In the genomic region with DNA sequence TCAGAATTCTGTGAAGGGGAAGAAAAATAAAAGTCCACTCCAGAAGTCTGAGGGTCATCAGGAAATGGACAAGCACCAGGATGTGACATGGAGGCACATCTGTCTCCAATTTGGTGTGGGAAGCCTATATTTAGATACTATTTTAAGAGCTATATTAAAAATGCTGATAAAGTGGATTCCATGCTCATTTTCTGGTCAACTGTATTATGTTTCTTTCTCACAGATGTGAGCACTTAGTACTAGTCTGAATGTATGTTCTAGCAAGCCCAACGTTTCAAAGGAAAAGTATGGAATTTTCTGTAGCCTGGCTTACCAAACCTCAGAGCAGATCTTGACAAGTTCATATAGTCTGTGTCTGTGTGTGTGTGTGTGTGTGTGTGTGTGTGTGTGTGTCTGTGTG, we compare ENCODE assay signal across 23 mouse cellular contexts.
"Had no signal": no experiment of that assay in that cellular context is flagged by ENCODE, and none has a peak within 500 bp of the region (broad histone marks: within the 10 kb centered on the region; RNA-seq: fewer than 3 reads in every experiment).

No protein-coding gene starts in this region.

- H3K27ac ChIP-seq: kidney, postnatal 0 days; left cerebral cortex, adult 2 months; limb, embryonic 12.5 days; liver, embryonic 12.5 days; liver, embryonic 15.5 days; lung, embryonic 15.5 days; midbrain, embryonic 10.5 days; midbrain, embryonic 13.5 days; neural tube, embryonic 13.5 days; stomach, postnatal 0 days had no signal

- H3K9ac ChIP-seq: limb, embryonic 12.5 days; liver, embryonic 12.5 days; liver, embryonic 15.5 days; lung, embryonic 15.5 days; midbrain, embryonic 13.5 days; neural tube, embryonic 13.5 days had no signal

- H3K27me3 ChIP-seq: limb, embryonic 12.5 days; liver, embryonic 12.5 days; liver, embryonic 15.5 days; lung, embryonic 15.5 days; megakaryocyte, embryonic 14.5 days; midbrain, embryonic 13.5 days; neural tube, embryonic 13.5 days had no signal

- H3K9me3 ChIP-seq: limb, embryonic 12.5 days; liver, embryonic 12.5 days; liver, embryonic 15.5 days; lung, embryonic 15.5 days; midbrain, embryonic 10.5 days; midbrain, embryonic 13.5 days; neural tube, embryonic 13.5 days had no signal

- H3K4me1 ChIP-seq: liver, embryonic 12.5 days; liver, embryonic 15.5 days; lung, embryonic 15.5 days; megakaryocyte, embryonic 14.5 days; midbrain, embryonic 10.5 days; midbrain, embryonic 13.5 days had no signal

- H3K36me3 ChIP-seq: limb, embryonic 12.5 days; liver, embryonic 12.5 days; liver, embryonic 15.5 days; lung, embryonic 15.5 days; midbrain, embryonic 10.5 days; midbrain, embryonic 13.5 days; neural tube, embryonic 13.5 days had no signal

- DNase-seq: kidney, adult 9 months; kidney, postnatal 36 days; layer of hippocampus, postnatal 36 days; liver; lung, adult 18-20 months; lung, postnatal 10 days; lung, postnatal 36 days; thymus, adult 2 months; thymus, postnatal 14 days; thymus, postnatal 4 days had no signal

- H3K4me3 ChIP-seq: left cerebral cortex, adult 2 months; limb, embryonic 12.5 days; liver, embryonic 12.5 days; liver, embryonic 15.5 days; lung, embryonic 15.5 days; megakaryocyte, embryonic 14.5 days; midbrain, embryonic 10.5 days; midbrain, embryonic 13.5 days; myocyte; neural tube, embryonic 13.5 days had no signal

- H3K4me2 ChIP-seq: limb, embryonic 12.5 days; liver, embryonic 12.5 days; liver, embryonic 15.5 days; lung, embryonic 15.5 days; midbrain, embryonic 13.5 days; neural tube, embryonic 13.5 days had no signal

- ATAC-seq: liver, embryonic 12.5 days; midbrain, embryonic 13.5 days; midbrain, embryonic 16.5 days had no signal
